12 mouse cellular contexts compared by ENCODE assay signal in genomic region chr14:22091306-22091705, GRCm38 (mm10).
DNase-seq lines count a peak whose midpoint lies in the region; ATAC-seq lines count a peak whose summit lies in the region.
"Had no signal": no experiment of that assay in that cellular context is flagged by ENCODE, and none has a peak within 500 bp of the region (broad histone marks: within the 10 kb centered on the region; RNA-seq: fewer than 3 reads in every experiment).

No protein-coding gene starts in this region.

- no peak for ATAC-seq in lung, embryonic 15.5 days (ENCODE audit: borderline replicate concordance, extremely low read depth, low FRiP score, low TSS enrichment)
- ATAC-seq in intestine, embryonic 16.5 days, result peak; percentile 26; the same call in 1 of the 2 replicates
- no peak for ATAC-seq in stomach, embryonic 15.5 days (ENCODE audit: insufficient read depth, low FRiP score, low read depth)
- ATAC-seq: hindbrain, embryonic 16.5 days had no signal

- H3K4me2 ChIP-seq in lung, embryonic 15.5 days, result no peak overlapping the region
- no peak overlapping the region for H3K4me2 ChIP-seq in intestine, embryonic 16.5 days (ENCODE audit: low read depth, low read length)
- H3K4me2 ChIP-seq in stomach, embryonic 15.5 days, result 0 out of 2 replicates have a peak overlapping the region, but pooled peaks have one; percentile 11

- H3K4me1 ChIP-seq in heart, embryonic 10.5 days, result peaks cover 42% of the 10 kb centered on the region
- H3K4me1 ChIP-seq in lung, embryonic 15.5 days, result peaks cover 62% of the 10 kb centered on the region
- H3K4me1 ChIP-seq in intestine, embryonic 16.5 days (ENCODE audit: control insufficient read depth, insufficient read depth, low read length), result peaks cover 41% of the 10 kb centered on the region
- H3K4me1 ChIP-seq in stomach, embryonic 15.5 days, result peaks cover 40% of the 10 kb centered on the region

- no peaks in the 10 kb centered on the region for H3K36me3 ChIP-seq in heart, embryonic 10.5 days
- no peaks in the 10 kb centered on the region; the same call in 1 of the 2 replicates for H3K36me3 ChIP-seq in lung, embryonic 15.5 days
- H3K36me3 ChIP-seq in intestine, embryonic 16.5 days (ENCODE audit: control insufficient read depth, insufficient read depth, low read length), result no peaks in the 10 kb centered on the region
- H3K36me3 ChIP-seq in stomach, embryonic 15.5 days, result no peaks in the 10 kb centered on the region

- intact Hi-C loops in heart, postnatal 14 days (cut with DNase I), result no loop called here

- no peak for DNase-seq in heart, embryonic 10.5 days (ENCODE audit: low spot score)
- DNase-seq in heart, postnatal 14 days, result no peak
- DNase-seq in lung, postnatal 4 days, result no peak
- no peak for DNase-seq in adrenal gland, adult 8-10 months
- no peak for DNase-seq in T-cell, adult 2 months (ENCODE audit: low spot score)
- DNase-seq: spleen, adult 18-20 months; thymus, adult 2 months had no signal

- 0 out of 2 replicates have a peak, but pooled peaks cover 4% of the 10 kb centered on the region for H3K9me3 ChIP-seq in heart, embryonic 10.5 days
- no peaks in the 10 kb centered on the region for H3K9me3 ChIP-seq in lung, embryonic 15.5 days
- H3K9me3 ChIP-seq in intestine, embryonic 16.5 days (ENCODE audit: control insufficient read depth, low read length), result no peaks in the 10 kb centered on the region
- no peaks in the 10 kb centered on the region for H3K9me3 ChIP-seq in stomach, embryonic 15.5 days

- 26% methylated on average over 4 of the region's 4 CpGs for WGBS in heart, embryonic 10.5 days
- WGBS in lung, embryonic 15.5 days, result 60% methylated on average over 4 of the region's 4 CpGs
- WGBS in intestine, embryonic 16.5 days, result 41% methylated on average over 4 of the region's 4 CpGs
- WGBS in stomach, embryonic 15.5 days, result 46% methylated on average over 4 of the region's 4 CpGs

- 0 out of 2 replicates have a peak overlapping the region, but pooled peaks have one; percentile 29 for H3K27ac ChIP-seq in heart, embryonic 10.5 days
- peak overlapping the region; percentile 5; the same call in 1 of the 2 replicates for H3K27ac ChIP-seq in lung, embryonic 15.5 days
- no peak overlapping the region for H3K27ac ChIP-seq in intestine, embryonic 16.5 days (ENCODE audit: low read length)
- H3K27ac ChIP-seq in stomach, embryonic 15.5 days, result peak overlapping the region; percentile 87
- H3K27ac ChIP-seq: liver, embryonic 14.5 days had no signal

- H3K9ac ChIP-seq in lung, embryonic 15.5 days, result no peak overlapping the region
- no peak overlapping the region for H3K9ac ChIP-seq in intestine, embryonic 16.5 days (ENCODE audit: low read depth, low read length)
- no peak overlapping the region for H3K9ac ChIP-seq in stomach, embryonic 15.5 days
- H3K9ac ChIP-seq: liver, embryonic 14.5 days had no signal

- H3K27me3 ChIP-seq in heart, embryonic 10.5 days (ENCODE audit: insufficient read depth, poor library complexity, severe bottlenecking), result peaks cover 35% of the 10 kb centered on the region; the same call in 1 of the 2 replicates
- H3K27me3 ChIP-seq in lung, embryonic 15.5 days, result no peaks in the 10 kb centered on the region
- H3K27me3 ChIP-seq in intestine, embryonic 16.5 days (replicated peaks; ENCODE audit: control insufficient read depth, insufficient read depth, low read length), result 0 out of 2 replicates have a peak, but pooled peaks cover 2% of the 10 kb centered on the region
- no peaks in the 10 kb centered on the region for H3K27me3 ChIP-seq in stomach, embryonic 15.5 days (replicated peaks)

- H3K4me3 ChIP-seq in heart, embryonic 10.5 days, result no peak overlapping the region
- H3K4me3 ChIP-seq in lung, embryonic 15.5 days, result no peak overlapping the region
- H3K4me3 ChIP-seq in intestine, embryonic 16.5 days (ENCODE audit: low read length), result no peak overlapping the region
- H3K4me3 ChIP-seq in stomach, embryonic 15.5 days (replicated peaks), result no peak overlapping the region
